Mouse (Mus musculus): Measurements from ENCODE around the gene 9130409I23Rik.

DNA sequence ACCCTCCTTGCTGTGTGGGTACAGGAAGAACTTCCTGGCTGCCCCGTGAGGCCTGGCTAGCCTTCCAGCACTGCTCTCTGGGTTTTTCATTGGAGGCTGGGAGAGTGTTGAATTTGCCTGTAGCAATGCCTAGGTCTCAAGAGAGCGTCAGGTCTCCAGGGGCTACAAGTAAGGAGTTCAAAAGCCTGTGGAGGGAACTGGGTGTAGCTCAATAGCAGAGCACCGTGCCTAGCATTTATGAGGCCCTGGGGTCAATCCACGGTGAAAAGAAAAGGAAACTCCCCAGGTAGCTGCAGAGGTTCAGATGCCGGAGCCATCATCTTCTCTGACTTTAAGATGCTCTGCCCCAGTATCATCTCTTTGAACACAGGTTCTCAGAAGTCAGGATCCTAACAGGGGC, 39.4 kb upstream of the 9130409I23Rik start:
- no peak for TF ChIP-seq POLR2A (IDR thresholded peaks at IDR 0.05; ENCODE audit: low read depth, low read length)
- TF ChIP-seq CTCF (IDR thresholded peaks at IDR 0.05; ENCODE audit: extremely low read depth, insufficient read depth, insufficient read length, insufficient replicate concordance), result no peak
